Mouse (Mus musculus) gastrocnemius, postnatal 4 days (tissue): ENCODE data around the gene Wnt7b. TPM values are rescaled to one million over a fixed set of nuclear protein-coding genes. Genes with fewer than 3 reads are reported as not detected.

Source experiments
- DNase-seq, 2 experiments: peaks; one replicate each; pipeline ENCODE4 v3.0.0; 2021 to 2022; ENCODE audit warnings: low spot score in 2 of 2, mixed read lengths in 2 of 2
- long read RNA-seq, 2 experiments: library from polyadenylated mRNA; stranded (forward); transcript quantifications; one replicate each; pipeline ENCODE4 v2.0.0; 2021
- total RNA-seq, 2 experiments: library from RNA; stranded (reverse); gene quantifications; 2 replicates each; pipeline ENCODE4 v1.2.3; 2021

The Wnt7b gene
- total RNA-seq = under 1 TPM in 1 of 2 experiments, not detected in 1; 0.10 TPM
- long read RNA-seq, experiment 1, partial matches to known transcripts = 0 of 4 reads
- long read RNA-seq, experiment 1, other reads (novel, unspliced or antisense) = 2 of 4 reads
- long read RNA-seq, experiment 2 = 0 reads

GRCm38 (mm10) chr15:85582356-85582910 is at the start of gene Wnt7b:
Gene Wnt7b, minus strand, starts transcription at chr15:85582473.
- no peak for DNase-seq

GRCm38 (mm10) chr15:85631591-85631990 is 49.3 kb upstream of the Wnt7b start:
- no peak for DNase-seq

GRCm38 (mm10) chr15:85629924-85630545 is 47.8 kb upstream of the Wnt7b start:
- DNase-seq = no peak

GRCm38 (mm10) chr15:85625666-85626279 is 43.5 kb upstream of the Wnt7b start:
- DNase-seq = peak in 1 of 2 experiments; percentile 55

- DNase-seq = no peak
Measured at GRCm38 (mm10) chr15:85622213-85622612, 39.9 kb upstream of the Wnt7b start.

- DNase-seq = no peak
Measured at GRCm38 (mm10) chr15:85615537-85616100, 33.3 kb upstream of the Wnt7b start.

- no peak for DNase-seq
Measured at GRCm38 (mm10) chr15:85615075-85615474, 32.8 kb upstream of the Wnt7b start.

GRCm38 (mm10) chr15:85613358-85614266 is 31.3 kb upstream of the Wnt7b start:
- DNase-seq = peak in 1 of 2 experiments; percentile 78

GRCm38 (mm10) chr15:85612660-85613357 is 30.5 kb upstream of the Wnt7b start:
- DNase-seq = peak in 1 of 2 experiments; percentile 45

GRCm38 (mm10) chr15:85611701-85612520 is 29.6 kb upstream of the Wnt7b start:
- DNase-seq = peak in 1 of 2 experiments; percentile 76

GRCm38 (mm10) chr15:85610618-85611218 is 28.4 kb upstream of the Wnt7b start:
- DNase-seq = peak; percentile 87 to 90

GRCm38 (mm10) chr15:85610120-85610519 is 27.8 kb upstream of the Wnt7b start:
- no peak for DNase-seq

GRCm38 (mm10) chr15:85609266-85610004 is 27.2 kb upstream of the Wnt7b start:
- DNase-seq = no peak

GRCm38 (mm10) chr15:85605962-85606610 is 23.8 kb upstream of the Wnt7b start:
- no peak for DNase-seq

- no peak for DNase-seq
Measured at GRCm38 (mm10) chr15:85604938-85605337, 22.7 kb upstream of the Wnt7b start.

GRCm38 (mm10) chr15:85604507-85604906 is 22.2 kb upstream of the Wnt7b start:
- DNase-seq = no peak

- DNase-seq = no peak
Measured at GRCm38 (mm10) chr15:85603422-85603821, 21.1 kb upstream of the Wnt7b start.

GRCm38 (mm10) chr15:85602733-85603132 is 20.5 kb upstream of the Wnt7b start:
- no peak for DNase-seq
